ENCODE assay signal across 9 mouse cellular contexts in genomic region chr8:84065037-84065436, GRCm38 (mm10). TPM values are rescaled to one million over a fixed set of nuclear protein-coding genes. Genes with fewer than 3 reads are reported as not detected.
DNase-seq lines count a peak whose midpoint lies in the region; ATAC-seq and TF ChIP-seq lines count a peak whose summit lies in the region.
"Had no signal": no experiment of that assay in that cellular context is flagged by ENCODE, and none has a peak within 500 bp of the region (broad histone marks: within the 10 kb centered on the region; RNA-seq: fewer than 3 reads in every experiment).

TSS of gene Gm10643 (minus strand) at chr8:84065137.

- TF ChIP-seq CTCF in heart, adult 2 months (IDR thresholded peaks at IDR 0.05), result no peak
- no peak for TF ChIP-seq CTCF in thymus, adult 2 months (IDR thresholded peaks at IDR 0.05; ENCODE audit: borderline replicate concordance, control insufficient read depth, extremely low read depth, insufficient read depth, low read length, poor library complexity)
- no peak for TF ChIP-seq CTCF in stomach, postnatal 0 days (IDR thresholded peaks at IDR 0.05; ENCODE audit: low read depth)

- no peaks in the 10 kb centered on the region for H3K36me3 ChIP-seq in heart, adult 2 months (ENCODE audit: control insufficient read depth, insufficient read depth, low read length)
- H3K36me3 ChIP-seq in thymus, adult 2 months (ENCODE audit: control insufficient read depth, insufficient read depth, low read length), result no peaks in the 10 kb centered on the region
- H3K36me3 ChIP-seq in liver, embryonic 12.5 days, result no peaks in the 10 kb centered on the region
- no peaks in the 10 kb centered on the region for H3K36me3 ChIP-seq in stomach, postnatal 0 days (ENCODE audit: control insufficient read depth, insufficient read depth, low read length)

- peak within 1 kb of the TSS; percentile 97 for H3K27ac ChIP-seq in heart, adult 2 months
- peak within 1 kb of the TSS; percentile 99 for H3K27ac ChIP-seq in thymus, adult 2 months (ENCODE audit: control insufficient read depth, insufficient read depth, low read length)
- H3K27ac ChIP-seq in liver, embryonic 12.5 days, result peak within 1 kb of the TSS; percentile 98
- peak within 1 kb of the TSS; percentile 86 for H3K27ac ChIP-seq in stomach, postnatal 0 days (replicated peaks)

- whole genome bisulfite sequencing in heart, adult 2 months, result 96% methylated on average over 1 of the region's 1 CpGs
- WGBS in thymus, adult 2 months, result 65% methylated on average over 1 of the region's 1 CpGs
- 96% methylated on average over 1 of the region's 1 CpGs for WGBS in liver, embryonic 12.5 days (ENCODE audit: insufficient replicate concordance)
- 88% methylated on average over 1 of the region's 1 CpGs for WGBS in stomach, postnatal 0 days

- ATAC-seq in liver, embryonic 12.5 days, result no peak
- ATAC-seq in stomach, postnatal 0 days (ENCODE audit: low FRiP score, low TSS enrichment), result no peak

- peaks cover 12% of the 10 kb centered on the region for H3K4me1 ChIP-seq in heart, adult 2 months (ENCODE audit: control insufficient read depth, insufficient read depth, low read length)
- peaks cover 18% of the 10 kb centered on the region for H3K4me1 ChIP-seq in thymus, adult 2 months (replicated peaks; ENCODE audit: control insufficient read depth, insufficient read depth, low read length)
- peaks cover 56% of the 10 kb centered on the region for H3K4me1 ChIP-seq in liver, embryonic 12.5 days
- peaks cover 5% of the 10 kb centered on the region; the same call in 1 of the 2 replicates for H3K4me1 ChIP-seq in stomach, postnatal 0 days (replicated peaks; ENCODE audit: control insufficient read depth, insufficient read depth)

- no peaks in the 10 kb centered on the region for H3K9me3 ChIP-seq in liver, embryonic 12.5 days (replicated peaks)
- no peaks in the 10 kb centered on the region for H3K9me3 ChIP-seq in stomach, postnatal 0 days (ENCODE audit: control insufficient read depth, low read length)

- peak within 1 kb of the TSS; percentile 72 for H3K4me3 ChIP-seq in heart, adult 2 months
- H3K4me3 ChIP-seq in thymus, adult 2 months (ENCODE audit: control insufficient read depth, insufficient read depth, low read length), result peak within 1 kb of the TSS; percentile 55
- peak within 1 kb of the TSS; percentile 79 for H3K4me3 ChIP-seq in liver, embryonic 12.5 days
- peak within 1 kb of the TSS; percentile 62 for H3K4me3 ChIP-seq in stomach, postnatal 0 days (ENCODE audit: low read depth, low read length)

- no peak for TF ChIP-seq EP300 in heart, adult 2 months (IDR thresholded peaks at IDR 0.05; ENCODE audit: insufficient read depth, low read depth, low read length)
- no peak for TF ChIP-seq EP300 in stomach, postnatal 0 days (optimal IDR thresholded peaks at IDR 0.05)

- peak within 1 kb of the TSS; percentile 89 for H3K4me2 ChIP-seq in liver, embryonic 12.5 days
- peak within 1 kb of the TSS; percentile 86 for H3K4me2 ChIP-seq in stomach, postnatal 0 days (replicated peaks; ENCODE audit: low read depth)

- no peak for DNase-seq in heart, adult 2 months
- DNase-seq in heart, postnatal 4 days, result no peak
- no peak for DNase-seq in thymus, adult 2 months
- no peak for DNase-seq in thymus, postnatal 36 days
- no peak for DNase-seq in stomach, postnatal 0 days (ENCODE audit: low spot score)
- DNase-seq in spleen, postnatal 14 days (ENCODE audit: low spot score in 2 of 2), result no peak
- no peak for DNase-seq in thymus, postnatal 25 days
- DNase-seq: cerebellum, adult 18-20 months had no signal

- TF ChIP-seq POLR2A in heart, adult 2 months (IDR thresholded peaks at IDR 0.05; ENCODE audit: insufficient read depth, low read depth, low read length), result no peak
- TF ChIP-seq POLR2A in thymus, adult 2 months (IDR thresholded peaks at IDR 0.05; ENCODE audit: control insufficient read depth, extremely low read depth, insufficient read depth, low read length, poor library complexity), result no peak

- intact Hi-C loops in heart, adult 2 months (cut with DNase I), result loop anchor here (2.0 to 5.0 kb wide), 2 partner anchors 26 to 82 kb away; partner anchors contain the start of genes 4930432K21Rik and Cc2d1a

- no peaks in the 10 kb centered on the region for H3K27me3 ChIP-seq in heart, adult 2 months (ENCODE audit: control insufficient read depth, insufficient read depth, low read length)
- H3K27me3 ChIP-seq in thymus, adult 2 months (ENCODE audit: control insufficient read depth, insufficient read depth, low read length), result no peaks in the 10 kb centered on the region
- H3K27me3 ChIP-seq in liver, embryonic 12.5 days (replicated peaks), result no peaks in the 10 kb centered on the region
- no peaks in the 10 kb centered on the region for H3K27me3 ChIP-seq in stomach, postnatal 0 days (ENCODE audit: control insufficient read depth, insufficient read depth, low read length)

- H3K9ac ChIP-seq in heart, adult 2 months (ENCODE audit: low read depth, low read length), result peak within 1 kb of the TSS; percentile 77
- peak within 1 kb of the TSS; percentile 85 for H3K9ac ChIP-seq in liver, embryonic 12.5 days
- peak within 1 kb of the TSS; percentile 71 for H3K9ac ChIP-seq in stomach, postnatal 0 days (ENCODE audit: low read length)

- H3K79me2 ChIP-seq in heart, adult 2 months (replicated peaks; ENCODE audit: control insufficient read depth, insufficient read depth, low read length), result no peaks in the 10 kb centered on the region

RNA-seq across cellular contexts. Expression of gene Gm10643, which starts in this region (rescaled TPM):
- total RNA-seq in heart, adult 2 months (2021), result 1 to 10 TPM; 3.6 to 4.8 TPM
- polyA plus RNA-seq in heart, adult 2 months (2012; rRNA removed), result 1.7 and 2.1 TPM in 2 replicates
- 1 to 10 TPM; 3.7 to 4.5 TPM for total RNA-seq in heart, postnatal 4 days (2021)
- polyA plus RNA-seq in thymus, adult 2 months (2012; rRNA removed), result 0.36 and 0.45 TPM in 2 replicates
- polyA plus RNA-seq in liver, embryonic 12.5 days (2016; fragmentation: Nextera tagmentation; extraction: Ambion mirVana), result 0.27 and 0.30 TPM in 2 replicates
- 0.96 and 1.2 TPM in 2 replicates for polyA plus RNA-seq in stomach, postnatal 0 days (2015; fragmentation: Nextera tagmentation; extraction: Ambion mirVana)
